Comparison of ENCODE assay signal across 15 mouse cellular contexts in the genomic region with DNA sequence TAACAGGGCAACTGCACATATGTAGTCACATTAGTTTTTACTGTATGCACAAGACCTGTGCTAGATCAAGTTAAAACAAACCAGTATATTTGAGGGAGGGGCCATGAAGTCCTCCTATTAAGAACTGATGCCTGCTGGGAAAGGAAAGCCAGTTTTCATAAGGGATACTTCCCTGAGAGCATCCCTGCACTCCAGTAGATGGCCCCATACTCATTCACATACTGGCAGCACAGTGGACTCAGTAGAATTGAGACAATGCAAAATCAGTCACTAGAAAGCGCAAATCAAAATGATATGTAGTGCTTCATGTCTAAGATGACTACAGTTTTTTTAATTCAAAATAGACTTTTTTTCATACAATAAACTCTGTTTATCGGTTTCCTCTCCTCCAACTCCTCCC. TPM values are rescaled to one million over a fixed set of nuclear protein-coding genes. Genes with fewer than 3 reads are reported as not detected.
A peak's percentile ranks its signal among the peaks of the same experiment; 100 is the strongest.
DNase-seq lines count a peak whose midpoint lies in the region; ATAC-seq and TF ChIP-seq lines count a peak whose summit lies in the region.
"Had no signal": no experiment of that assay in that cellular context is flagged by ENCODE, and none has a peak within 500 bp of the region (broad histone marks: within the 10 kb centered on the region; RNA-seq: fewer than 3 reads in every experiment).

No protein-coding gene starts in this region.

- H3K9ac ChIP-seq in forebrain, embryonic 14.5 days (ENCODE audit: low read length), result no peak overlapping the region
- H3K9ac ChIP-seq in forebrain, embryonic 16.5 days (replicated peaks; ENCODE audit: low read depth, low read length), result no peak overlapping the region
- H3K9ac ChIP-seq in intestine, postnatal 0 days (ENCODE audit: low read depth, low read length), result no peak overlapping the region
- no peak overlapping the region for H3K9ac ChIP-seq in intestine, embryonic 16.5 days (ENCODE audit: low read depth, low read length)
- no peak overlapping the region for H3K9ac ChIP-seq in liver, postnatal 0 days (replicated peaks)
- H3K9ac ChIP-seq: hindbrain, embryonic 15.5 days; liver, embryonic 14.5 days; midbrain, embryonic 12.5 days had no signal

- WGBS in forebrain, embryonic 14.5 days, result 93% methylated on average over 2 of the region's 2 CpGs
- WGBS in forebrain, embryonic 16.5 days, result 89% methylated on average over 2 of the region's 2 CpGs
- 87% methylated on average over 2 of the region's 2 CpGs for WGBS in intestine, postnatal 0 days
- 90% methylated on average over 2 of the region's 2 CpGs for WGBS in intestine, embryonic 16.5 days
- 81% methylated on average over 2 of the region's 2 CpGs for WGBS in liver, postnatal 0 days (ENCODE audit: insufficient replicate concordance)

- H3K9me3 ChIP-seq in forebrain, embryonic 14.5 days (replicated peaks; ENCODE audit: control insufficient read depth, low read length), result no peaks in the 10 kb centered on the region
- H3K9me3 ChIP-seq in forebrain, embryonic 16.5 days (ENCODE audit: control insufficient read depth, low read length), result no peaks in the 10 kb centered on the region; the same call in 1 of the 2 replicates
- no peaks in the 10 kb centered on the region for H3K9me3 ChIP-seq in intestine, postnatal 0 days (ENCODE audit: control insufficient read depth)
- H3K9me3 ChIP-seq in intestine, embryonic 16.5 days (ENCODE audit: control insufficient read depth, low read length), result 0 out of 2 replicates have a peak, but pooled peaks cover 7% of the 10 kb centered on the region
- no peaks in the 10 kb centered on the region for H3K9me3 ChIP-seq in liver, postnatal 0 days (ENCODE audit: low read length)
- H3K9me3 ChIP-seq: hindbrain, embryonic 15.5 days; midbrain, embryonic 12.5 days had no signal

- DNase-seq in forebrain, embryonic 14.5 days (ENCODE audit: low spot score), result peak; percentile 13
- DNase-seq in liver, postnatal 0 days, result no peak
- no peak for DNase-seq in liver
- peak; percentile 47 for DNase-seq in brain, adult 2 months (ENCODE audit: low read depth, low spot score)
- DNase-seq in right cerebral cortex, adult 2 months (ENCODE audit: low spot score in 2 of 2), result no peak
- DNase-seq: cerebellum, adult 9-10 months; kidney, adult 9 months; left cerebral cortex, postnatal 4 days had no signal

- no peak overlapping the region for H3K4me3 ChIP-seq in forebrain, embryonic 14.5 days (ENCODE audit: low read depth, low read length)
- H3K4me3 ChIP-seq in forebrain, embryonic 16.5 days (replicated peaks; ENCODE audit: low read length), result no peak overlapping the region
- no peak overlapping the region for H3K4me3 ChIP-seq in intestine, postnatal 0 days (ENCODE audit: low read depth, low read length)
- no peak overlapping the region for H3K4me3 ChIP-seq in intestine, embryonic 16.5 days (ENCODE audit: low read length)
- H3K4me3 ChIP-seq in liver, postnatal 0 days (ENCODE audit: low read depth, low read length), result no peak overlapping the region
- H3K4me3 ChIP-seq: erythroblast, embryonic 14.5 days; hindbrain, embryonic 15.5 days; midbrain, embryonic 12.5 days had no signal

- H3K27ac ChIP-seq in forebrain, embryonic 14.5 days (ENCODE audit: low read depth, low read length), result no peak overlapping the region
- no peak overlapping the region for H3K27ac ChIP-seq in forebrain, embryonic 16.5 days (ENCODE audit: low read length)
- H3K27ac ChIP-seq in intestine, postnatal 0 days (ENCODE audit: low read depth, low read length), result no peak overlapping the region
- no peak overlapping the region for H3K27ac ChIP-seq in intestine, embryonic 16.5 days (ENCODE audit: low read length)
- no peak overlapping the region for H3K27ac ChIP-seq in liver, postnatal 0 days (ENCODE audit: low read depth)
- H3K27ac ChIP-seq: hindbrain, embryonic 15.5 days; liver, embryonic 14.5 days; midbrain, embryonic 12.5 days had no signal

- H3K4me1 ChIP-seq in forebrain, embryonic 14.5 days (ENCODE audit: control insufficient read depth, insufficient read depth, low read length), result no peaks in the 10 kb centered on the region
- H3K4me1 ChIP-seq in forebrain, embryonic 16.5 days (replicated peaks; ENCODE audit: control insufficient read depth, insufficient read depth, low read length), result no peaks in the 10 kb centered on the region
- no peaks in the 10 kb centered on the region for H3K4me1 ChIP-seq in intestine, postnatal 0 days (replicated peaks; ENCODE audit: control insufficient read depth, insufficient read depth, low read length)
- H3K4me1 ChIP-seq in intestine, embryonic 16.5 days (ENCODE audit: control insufficient read depth, insufficient read depth, low read length), result no peaks in the 10 kb centered on the region
- no peaks in the 10 kb centered on the region for H3K4me1 ChIP-seq in liver, postnatal 0 days (ENCODE audit: insufficient read depth)
- H3K4me1 ChIP-seq: hindbrain, embryonic 15.5 days; midbrain, embryonic 12.5 days had no signal

- TF ChIP-seq EP300 in liver, postnatal 0 days (IDR thresholded peaks at IDR 0.05; ENCODE audit: low read depth), result no peak

- H3K36me3 ChIP-seq in forebrain, embryonic 14.5 days (ENCODE audit: control insufficient read depth, insufficient read depth, low read length), result no peaks in the 10 kb centered on the region
- no peaks in the 10 kb centered on the region for H3K36me3 ChIP-seq in forebrain, embryonic 16.5 days (ENCODE audit: control insufficient read depth, insufficient read depth)
- no peaks in the 10 kb centered on the region for H3K36me3 ChIP-seq in intestine, postnatal 0 days (ENCODE audit: control insufficient read depth, insufficient read depth)
- no peaks in the 10 kb centered on the region for H3K36me3 ChIP-seq in intestine, embryonic 16.5 days (ENCODE audit: control insufficient read depth, insufficient read depth, low read length)
- no peaks in the 10 kb centered on the region for H3K36me3 ChIP-seq in liver, postnatal 0 days (replicated peaks; ENCODE audit: insufficient read depth, low read length)
- H3K36me3 ChIP-seq: hindbrain, embryonic 15.5 days; midbrain, embryonic 12.5 days had no signal

- no peak overlapping the region for H3K4me2 ChIP-seq in forebrain, embryonic 14.5 days (ENCODE audit: low read length)
- no peak overlapping the region for H3K4me2 ChIP-seq in forebrain, embryonic 16.5 days (ENCODE audit: low read length)
- H3K4me2 ChIP-seq in intestine, postnatal 0 days (replicated peaks; ENCODE audit: low read depth), result no peak overlapping the region
- H3K4me2 ChIP-seq in intestine, embryonic 16.5 days (ENCODE audit: low read depth, low read length), result no peak overlapping the region
- H3K4me2 ChIP-seq in liver, postnatal 0 days (ENCODE audit: low read depth, low read length), result no peak overlapping the region
- H3K4me2 ChIP-seq: hindbrain, embryonic 15.5 days; midbrain, embryonic 12.5 days had no signal

- no peaks in the 10 kb centered on the region for H3K27me3 ChIP-seq in forebrain, embryonic 14.5 days (replicated peaks; ENCODE audit: control insufficient read depth, insufficient read depth, low read length)
- no peaks in the 10 kb centered on the region for H3K27me3 ChIP-seq in forebrain, embryonic 16.5 days (replicated peaks; ENCODE audit: control insufficient read depth, insufficient read depth, low read length)
- no peaks in the 10 kb centered on the region for H3K27me3 ChIP-seq in intestine, postnatal 0 days (replicated peaks; ENCODE audit: control insufficient read depth, insufficient read depth, low read length)
- H3K27me3 ChIP-seq in intestine, embryonic 16.5 days (replicated peaks; ENCODE audit: control insufficient read depth, insufficient read depth, low read length), result no peaks in the 10 kb centered on the region
- no peaks in the 10 kb centered on the region for H3K27me3 ChIP-seq in liver, postnatal 0 days (ENCODE audit: insufficient read depth, low read length)
- H3K27me3 ChIP-seq: hindbrain, embryonic 15.5 days; midbrain, embryonic 12.5 days had no signal

- ATAC-seq in forebrain, embryonic 14.5 days, result no peak
- no peak for ATAC-seq in forebrain, embryonic 16.5 days
- no peak for ATAC-seq in intestine, postnatal 0 days
- ATAC-seq in intestine, embryonic 16.5 days, result no peak
- ATAC-seq in liver, postnatal 0 days, result no peak

- TF ChIP-seq CTCF in intestine, postnatal 0 days (IDR thresholded peaks at IDR 0.05; ENCODE audit: low read depth), result peak; percentile 51
- TF ChIP-seq CTCF in liver, postnatal 0 days (IDR thresholded peaks at IDR 0.05; ENCODE audit: low read depth), result peak; percentile 48

RNA-seq across cellular contexts. Expression of gene Dnajc1, which starts 40.0 kb away (rescaled TPM):
- polyA plus RNA-seq in forebrain, embryonic 14.5 days (2014; fragmentation: Nextera tagmentation; extraction: Ambion mirVana), result 16.5 and 19.7 TPM in 2 replicates
- polyA plus RNA-seq in forebrain, embryonic 16.5 days (2015; fragmentation: Nextera tagmentation; extraction: Ambion mirVana), result 27.4 and 28.5 TPM in 2 replicates
- polyA plus RNA-seq in intestine, postnatal 0 days (2015; fragmentation: Nextera tagmentation; extraction: Ambion mirVana), result 24.4 and 30.3 TPM in 2 replicates
- polyA plus RNA-seq in intestine, embryonic 16.5 days (2015; fragmentation: Nextera tagmentation; extraction: Ambion mirVana), result 27.4 and 30.6 TPM in 2 replicates
- 15.5 and 15.7 TPM in 2 replicates for polyA plus RNA-seq in liver, postnatal 0 days (2015; fragmentation: Nextera tagmentation; extraction: Ambion mirVana)

Comparison
In these comparisons a context has a peak if more than half of its experiments do, and no peak if none do; other contexts are left out.
1. DNase-seq: peak in forebrain, embryonic 14.5 days (single experiment) and brain, adult 2 months (single experiment); none in liver, postnatal 0 days (single experiment), liver (single experiment) and right cerebral cortex, adult 2 months (0 of 2).